Mouse (Mus musculus): ENCODE measurements around the gene Hmga2.

The Hmga2 gene

DNA sequence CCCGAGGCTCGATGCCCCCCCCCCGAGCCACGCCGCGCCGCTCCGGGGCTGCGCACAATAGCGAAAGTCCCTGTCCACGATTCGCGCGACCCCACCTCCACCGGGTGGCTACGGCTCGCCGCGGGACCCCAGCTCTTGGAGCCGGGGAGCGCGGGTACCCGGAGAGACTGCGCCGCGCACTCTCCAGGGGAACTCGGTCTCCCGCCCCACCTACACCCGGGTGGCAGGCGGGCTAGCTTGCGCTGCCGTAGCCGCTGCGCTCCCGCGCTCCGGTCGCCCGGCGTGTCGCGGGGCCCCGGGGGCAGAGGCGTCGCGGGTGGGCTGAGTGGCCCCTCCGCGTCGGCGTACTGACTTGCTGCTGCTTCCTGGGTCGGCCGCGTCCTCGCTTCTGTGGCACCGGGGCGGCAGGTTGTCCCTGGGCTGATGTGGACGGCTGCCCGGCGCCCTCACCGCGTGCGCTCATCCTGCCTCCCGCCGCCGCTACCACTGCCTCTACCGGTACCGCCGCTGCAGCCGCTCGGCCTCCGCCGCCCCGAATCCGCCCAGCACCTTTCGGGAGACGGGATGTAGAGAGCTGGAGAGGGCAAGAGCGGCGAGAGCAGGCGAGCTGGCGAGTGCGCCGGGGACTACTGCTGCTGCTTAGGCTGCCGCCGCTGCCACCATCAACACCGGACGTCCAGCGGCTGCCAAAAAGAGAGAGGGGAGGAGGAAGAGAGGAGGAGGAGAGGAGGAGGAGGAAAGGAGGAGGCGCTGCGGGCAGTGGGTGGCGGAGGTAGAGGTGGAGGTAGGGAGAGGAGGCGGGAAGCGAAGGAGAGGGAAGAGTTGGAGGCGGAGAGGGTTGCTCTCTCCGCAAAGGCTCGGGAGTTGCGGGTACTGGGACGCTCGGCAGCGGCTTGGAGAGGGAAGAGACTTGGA, at the start of gene Hmga2:
Gene Hmga2, minus strand, starts transcription at position 869 of the 915 bp plus-strand sequence.
- DNase-seq (ENCODE audit: low read depth in 2 of 2, low spot score in 2 of 2), result no peak

DNA sequence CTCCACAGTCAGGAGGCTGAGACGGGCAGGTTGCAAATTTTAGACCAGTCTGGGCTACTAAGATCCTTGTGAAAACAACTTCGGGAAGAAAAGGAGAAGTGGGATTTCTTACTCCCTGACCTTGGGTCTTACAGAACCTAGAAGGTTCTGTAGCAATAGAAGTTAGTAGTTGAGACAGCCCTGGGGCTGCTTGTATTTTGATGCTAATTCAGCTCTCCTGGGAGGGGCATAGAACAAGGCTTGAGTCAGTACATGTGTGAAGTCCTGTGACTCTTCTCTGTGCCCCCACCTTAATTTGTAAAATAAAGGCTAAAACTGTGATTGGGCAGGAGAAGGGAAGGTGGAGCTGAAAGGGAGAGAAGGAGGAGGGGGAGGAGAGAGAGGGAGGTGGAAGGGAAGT, 46.7 kb upstream of the Hmga2 start:
- DNase-seq (ENCODE audit: low read depth in 2 of 2, low spot score in 2 of 2), result no peak

DNA sequence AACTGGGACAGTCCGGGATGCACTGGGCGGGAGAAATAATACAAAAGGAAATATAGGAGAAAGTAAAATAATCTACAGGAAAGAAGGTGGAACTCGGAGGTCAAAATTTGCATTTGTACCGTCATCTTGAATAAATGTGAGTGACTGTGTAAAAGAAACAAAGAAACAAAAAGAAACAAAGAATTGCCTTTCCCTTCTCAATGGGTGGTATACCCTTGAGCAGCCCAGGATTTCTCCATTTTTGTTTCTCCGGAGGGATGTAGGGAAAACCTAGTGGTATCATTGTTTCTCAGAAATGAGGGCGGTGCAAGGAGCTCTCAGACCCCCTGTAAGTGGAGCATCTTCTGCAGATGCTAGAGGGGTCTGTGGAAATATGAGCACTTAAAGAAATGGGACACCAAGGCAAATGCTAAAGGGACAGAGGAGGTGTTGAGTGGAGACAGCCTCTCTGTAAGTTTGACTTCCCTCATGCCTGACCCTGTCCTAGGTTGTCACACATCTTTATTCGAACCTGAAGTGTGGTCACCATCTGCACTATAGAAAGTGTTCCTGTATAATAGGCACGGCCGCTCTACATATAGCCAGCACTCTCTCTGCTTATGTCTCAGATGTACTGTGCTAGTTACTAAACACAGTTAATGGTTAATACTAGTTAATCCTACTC, 45.8 kb upstream of the Hmga2 start:
- DNase-seq (ENCODE audit: low read depth in 2 of 2, low spot score in 2 of 2), result no peak

DNA sequence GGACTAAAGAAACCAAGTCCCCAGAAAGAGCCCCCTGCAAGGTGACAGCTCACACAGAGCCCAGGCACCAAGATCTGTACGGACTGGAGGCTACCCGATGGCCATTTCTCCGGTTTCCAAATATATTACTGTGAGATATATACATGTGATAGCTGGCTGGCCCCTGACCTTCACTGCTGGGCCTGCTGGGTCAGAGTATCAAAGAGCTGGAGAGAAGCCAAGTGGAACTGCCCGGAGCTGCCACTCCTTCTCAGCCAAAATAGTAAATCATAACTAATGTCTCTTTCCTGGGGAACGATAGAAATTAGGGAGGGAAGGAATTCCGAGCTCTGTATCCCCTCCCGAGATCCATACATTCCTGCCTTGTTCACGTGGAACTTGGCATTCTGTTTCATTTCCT, 40.0 kb upstream of the Hmga2 start:
- DNase-seq (ENCODE audit: low read depth in 2 of 2, low spot score in 2 of 2), result no peak

DNA sequence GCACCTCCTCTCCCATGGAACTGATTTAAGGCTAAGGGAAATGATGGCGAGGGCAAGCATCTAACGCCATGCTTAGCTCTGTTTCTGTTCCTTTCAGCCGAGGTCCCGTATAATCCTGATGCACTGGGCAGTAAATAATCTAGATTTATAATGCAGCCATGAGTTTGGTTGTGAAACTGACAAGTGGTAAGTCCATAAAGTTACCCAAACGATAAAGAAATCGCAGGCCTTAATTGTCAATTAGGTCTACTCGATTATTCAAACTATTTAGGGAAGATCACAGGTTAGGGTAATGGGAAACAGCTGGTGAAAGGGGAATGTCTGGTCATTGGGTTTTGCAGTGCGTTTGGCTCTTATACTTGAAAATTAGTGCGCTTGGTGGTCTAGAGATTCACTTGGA, 37.5 kb upstream of the Hmga2 start:
- DNase-seq (ENCODE audit: low read depth in 2 of 2, low spot score in 2 of 2), result no peak

DNA sequence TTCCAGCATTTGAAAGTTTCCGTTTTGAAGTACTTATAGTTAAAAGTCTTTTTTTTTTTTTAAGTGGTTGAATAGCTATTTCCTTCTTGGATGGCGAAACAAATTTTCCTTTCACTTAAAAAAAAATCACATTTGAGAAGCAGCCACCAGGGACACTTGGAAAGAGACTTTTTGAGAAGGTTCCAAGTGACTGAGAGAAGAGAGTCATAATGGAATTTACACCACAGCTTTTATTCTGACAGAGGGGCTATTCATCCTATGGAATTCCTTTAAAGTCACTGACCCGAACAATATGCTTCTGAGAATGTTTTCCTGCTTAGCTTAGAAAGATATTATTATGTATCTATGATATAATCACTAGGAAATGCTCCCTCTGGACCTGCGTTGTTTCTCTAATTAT, 36.7 kb upstream of the Hmga2 start:
- no peak for DNase-seq (ENCODE audit: low read depth in 2 of 2, low spot score in 2 of 2)

DNA sequence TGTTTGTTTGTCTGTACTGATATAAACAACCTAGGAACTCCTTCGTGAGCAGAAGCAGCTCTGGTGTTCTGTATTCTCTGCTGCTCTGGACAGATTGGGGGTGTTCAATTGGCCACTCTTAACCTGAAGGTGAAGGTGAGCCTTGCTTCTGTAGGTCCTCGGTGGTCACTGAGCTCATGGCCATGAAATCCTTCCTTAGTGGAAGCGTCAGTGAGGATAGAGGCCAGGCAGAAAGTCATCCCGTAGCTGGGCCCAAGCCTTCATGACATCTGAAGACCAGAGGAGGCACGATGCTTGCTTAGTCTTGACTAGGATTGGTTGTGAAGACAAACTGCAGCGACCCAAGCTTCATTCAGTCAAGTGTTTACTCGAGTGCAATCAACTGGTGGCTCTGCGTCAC, 35.9 kb upstream of the Hmga2 start:
- no peak for DNase-seq (ENCODE audit: low read depth in 2 of 2, low spot score in 2 of 2)

DNA sequence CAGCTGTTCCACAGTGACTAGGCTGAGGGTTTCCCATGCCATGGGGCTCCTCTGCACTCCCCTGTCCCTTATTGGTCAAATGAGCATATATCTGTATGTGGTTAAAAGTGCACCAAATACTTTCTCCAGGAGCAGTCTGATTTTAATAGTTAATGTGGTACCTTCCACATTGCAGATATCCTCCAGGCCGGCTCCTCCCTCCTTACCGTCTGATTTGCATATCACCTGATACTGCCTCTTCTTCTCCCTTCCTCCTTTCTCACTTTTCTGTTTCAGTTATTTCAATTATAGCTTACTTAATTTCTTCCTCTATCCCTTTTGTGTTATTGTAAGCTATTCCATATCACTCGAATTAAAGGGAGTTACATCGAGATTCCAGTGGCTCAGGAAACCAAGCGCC, 27.7 kb upstream of the Hmga2 start:
- DNase-seq (ENCODE audit: low read depth in 2 of 2, low spot score in 2 of 2), result no peak

DNA sequence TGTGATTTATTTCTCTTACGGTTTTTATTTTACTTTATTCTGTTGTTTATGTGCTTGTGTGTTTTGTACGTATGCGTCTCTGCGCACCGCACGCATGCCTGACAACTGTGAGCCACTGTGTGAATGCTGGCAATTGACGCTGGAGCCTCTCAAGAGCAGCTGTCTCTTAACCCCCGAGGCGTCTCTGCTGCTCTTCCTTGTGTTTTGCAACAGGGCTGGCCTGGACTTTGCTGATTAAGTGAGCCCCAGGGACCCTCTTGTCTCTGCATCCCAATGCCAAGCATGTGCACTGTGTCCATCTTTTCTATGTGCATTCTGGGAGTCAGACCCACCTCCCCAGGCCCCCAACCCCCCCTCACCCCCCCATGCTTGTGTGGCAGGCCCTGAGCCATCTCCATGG, 24.5 kb upstream of the Hmga2 start:
- DNase-seq (ENCODE audit: low read depth in 2 of 2, low spot score in 2 of 2), result no peak

DNA sequence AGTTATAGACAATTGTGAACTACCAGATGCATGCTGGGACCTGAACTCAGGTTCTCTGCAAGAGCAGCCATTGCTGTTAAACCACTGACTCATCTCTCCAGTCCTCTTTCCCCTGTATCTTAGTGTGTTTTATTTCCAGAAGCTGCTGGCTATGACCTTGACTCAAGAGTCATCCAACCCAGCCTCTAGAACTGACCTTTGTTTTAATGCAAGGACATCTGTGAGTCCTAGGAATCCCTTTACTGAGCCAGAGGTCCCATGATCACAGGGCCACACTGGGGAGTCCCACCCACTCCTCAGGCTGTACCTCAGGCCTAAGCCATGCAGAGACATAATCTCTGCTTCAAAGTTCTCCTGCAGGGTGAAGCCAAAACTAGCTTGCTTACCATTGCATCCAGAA, 21.8 kb upstream of the Hmga2 start:
- no peak for DNase-seq (ENCODE audit: low read depth in 2 of 2, low spot score in 2 of 2)

DNA sequence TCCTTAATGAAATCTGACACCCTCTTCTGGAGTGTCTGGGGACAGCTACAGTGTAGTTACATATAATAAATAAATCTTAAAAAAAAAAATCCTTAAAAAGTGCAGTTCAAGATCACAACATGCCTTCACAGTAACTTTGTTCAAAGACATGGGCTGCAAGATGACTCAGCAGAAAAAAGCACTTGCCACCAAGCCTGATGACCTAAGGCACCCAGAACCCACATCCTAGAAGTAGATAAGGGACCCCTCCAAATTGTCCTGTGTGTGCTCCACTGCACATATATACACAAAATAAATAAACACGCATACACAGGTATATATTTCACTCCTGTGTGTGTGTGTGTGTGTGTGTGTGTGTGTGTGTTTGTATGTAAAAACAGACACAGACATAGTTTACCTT, 18.4 kb upstream of the Hmga2 start:
- no peak for DNase-seq (ENCODE audit: low read depth in 2 of 2, low spot score in 2 of 2)

DNA sequence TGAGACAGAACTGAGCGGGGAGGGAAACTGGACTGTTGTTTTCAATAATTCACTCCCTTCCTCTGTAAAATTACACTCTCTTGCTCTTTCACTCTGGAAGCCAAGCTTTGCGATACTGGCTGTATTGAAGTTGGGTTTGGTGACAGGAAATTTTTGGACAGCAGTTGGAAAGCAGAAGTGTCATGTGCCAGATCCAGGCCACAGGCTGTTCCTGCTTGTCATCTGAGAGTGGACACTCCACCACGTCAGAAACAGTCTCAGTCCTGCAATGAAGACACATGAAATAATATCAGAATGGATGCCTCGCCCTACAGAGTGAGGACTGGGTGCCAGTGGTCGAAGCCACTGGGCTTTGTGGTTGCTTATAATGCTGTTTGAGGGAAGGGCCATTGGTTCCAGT, 15.2 kb upstream of the Hmga2 start:
- no peak for DNase-seq (ENCODE audit: low read depth in 2 of 2, low spot score in 2 of 2)

DNA sequence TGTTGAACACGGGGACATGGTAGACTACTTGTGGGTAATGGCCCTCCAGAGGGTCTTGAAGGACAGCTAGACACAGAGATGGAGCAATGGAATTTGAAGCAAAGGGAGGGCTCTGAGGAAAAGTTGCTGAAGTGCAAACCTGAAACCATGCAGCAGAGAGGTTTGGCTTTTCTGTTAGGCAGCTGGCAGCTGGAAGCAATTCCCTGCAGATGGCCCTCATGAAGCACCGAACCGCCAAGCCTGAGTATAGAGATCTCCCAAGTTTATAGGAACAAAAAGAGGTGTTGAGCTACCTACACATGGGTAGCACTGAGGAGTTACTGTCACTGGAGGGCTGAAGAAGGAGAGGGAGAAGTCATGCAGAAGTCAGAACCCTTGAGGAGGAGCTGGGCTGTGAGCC, 13.3 kb upstream of the Hmga2 start:
- no peak for DNase-seq (ENCODE audit: low read depth in 2 of 2, low spot score in 2 of 2)

DNA sequence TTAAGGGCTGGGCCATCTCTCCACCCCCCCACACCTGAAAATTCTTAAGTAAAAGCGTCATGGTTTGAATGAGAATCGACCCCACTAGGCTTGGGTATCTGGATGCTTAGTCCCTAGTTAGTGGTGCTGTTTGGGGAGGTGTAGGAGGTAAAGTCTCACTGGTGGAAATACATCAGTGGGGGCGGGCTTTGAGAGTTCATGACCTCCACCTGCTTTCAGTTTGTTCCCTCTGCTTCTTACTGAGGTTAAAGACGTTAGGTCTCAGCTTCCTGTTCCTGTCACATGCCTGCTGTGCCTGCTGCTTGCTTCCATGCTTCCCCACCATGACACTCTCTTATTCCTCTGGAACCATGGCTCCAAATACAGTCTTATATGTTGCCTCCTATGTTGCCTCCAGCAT, 12.3 kb upstream of the Hmga2 start:
- no peak for DNase-seq (ENCODE audit: low read depth in 2 of 2, low spot score in 2 of 2)

DNA sequence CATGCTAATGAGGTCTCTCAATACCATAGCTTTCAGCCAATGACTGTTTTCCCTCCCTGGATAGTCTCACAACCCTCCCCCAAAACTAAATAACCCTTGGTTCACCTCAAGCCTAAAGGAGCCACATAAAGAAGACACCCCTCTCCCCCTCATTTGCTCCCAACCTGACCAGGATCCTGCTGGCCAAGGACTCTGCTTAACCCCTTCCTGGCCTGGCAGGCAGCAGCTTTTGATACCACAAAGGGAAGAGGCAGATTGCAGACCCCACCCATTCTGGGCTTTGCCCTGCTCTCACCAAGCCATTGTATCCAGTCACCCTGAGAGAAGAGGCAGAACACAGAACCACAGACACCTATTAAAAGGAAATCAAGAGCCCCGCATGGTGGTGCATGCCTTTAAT, 11.6 kb upstream of the Hmga2 start:
- no peak for DNase-seq (ENCODE audit: low read depth in 2 of 2, low spot score in 2 of 2)

DNA sequence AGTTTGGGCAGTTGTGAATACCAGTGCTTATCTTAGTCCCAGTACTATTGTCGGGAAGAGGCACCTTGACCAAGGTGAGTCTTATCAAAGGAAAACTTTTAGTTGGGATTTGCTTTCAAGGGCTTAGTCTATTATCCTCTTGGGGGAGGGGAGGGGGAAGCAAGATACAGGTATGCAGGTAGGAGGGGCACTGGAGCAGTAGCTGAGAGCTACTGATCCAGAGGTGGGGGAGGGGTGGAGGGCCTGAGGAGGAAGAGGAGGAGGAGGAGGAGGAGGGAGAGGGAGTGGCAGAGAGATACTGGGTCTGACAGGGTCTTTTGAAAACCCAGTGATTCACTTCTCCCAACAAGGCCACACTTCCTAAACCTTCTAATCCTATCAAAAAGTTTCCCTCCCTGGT, 9.2 kb upstream of the Hmga2 start:
- no peak for DNase-seq (ENCODE audit: low read depth in 2 of 2, low spot score in 2 of 2)

DNA sequence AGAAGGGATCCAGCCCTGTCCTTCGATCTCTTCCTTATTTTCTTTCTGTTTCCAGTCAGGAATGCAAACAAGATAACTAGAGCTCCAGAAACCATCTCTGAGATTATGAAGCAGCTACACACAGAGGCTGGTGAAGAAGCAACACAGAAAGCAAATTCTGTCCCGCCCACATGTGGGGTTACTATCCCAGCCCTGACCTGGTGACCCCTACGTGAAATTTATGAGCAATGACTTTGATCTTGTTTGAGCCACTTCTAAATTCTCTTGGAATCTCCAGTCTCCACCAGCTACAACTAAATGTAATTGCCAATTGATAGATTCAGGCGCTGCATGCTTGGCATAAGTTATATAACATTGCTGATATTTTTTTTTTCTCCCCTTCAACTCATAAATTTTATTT, 7.9 kb upstream of the Hmga2 start:
- DNase-seq (ENCODE audit: low read depth in 2 of 2, low spot score in 2 of 2), result no peak

DNA sequence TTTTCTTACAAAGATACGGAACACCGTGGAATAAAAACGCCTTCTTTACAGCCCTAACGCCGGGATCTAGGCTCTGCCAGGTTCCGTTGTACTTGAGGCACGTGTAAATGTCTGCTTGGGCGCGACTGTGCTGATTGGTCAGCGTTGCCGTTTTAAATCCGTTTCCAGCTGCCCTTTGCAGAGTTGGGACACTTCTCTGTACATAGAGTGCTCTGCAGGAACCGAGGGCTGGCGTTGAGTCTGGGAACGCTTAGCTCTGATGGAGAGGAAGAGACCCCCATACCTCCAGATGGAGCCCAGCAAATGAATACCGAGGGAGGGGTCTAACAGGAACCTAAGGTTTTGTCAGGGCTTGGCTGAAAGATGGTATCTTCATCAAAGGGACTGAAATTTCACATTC, 1.9 kb upstream of the Hmga2 start:
- DNase-seq (ENCODE audit: low read depth in 2 of 2, low spot score in 2 of 2), result no peak

DNA sequence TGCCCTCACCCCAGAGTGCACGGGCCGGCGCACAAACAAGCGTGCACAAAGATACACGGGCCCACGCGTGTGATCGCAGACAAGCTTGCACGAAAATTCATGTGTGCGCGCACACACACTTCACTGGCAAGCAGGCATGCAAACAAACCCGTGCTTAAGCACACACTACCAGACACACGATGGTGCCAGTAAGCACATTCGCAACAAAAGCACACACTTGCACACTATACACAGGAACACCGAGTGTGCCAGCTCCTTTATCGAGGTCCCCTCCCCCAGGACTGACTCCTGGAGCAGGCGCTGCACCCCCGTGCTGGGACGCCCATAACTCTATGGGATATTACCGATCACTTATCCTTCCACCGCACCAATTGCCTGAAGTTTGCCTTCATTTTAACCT, 1.2 kb upstream of the Hmga2 start:
- DNase-seq (ENCODE audit: low read depth in 2 of 2, low spot score in 2 of 2), result no peak

DNA sequence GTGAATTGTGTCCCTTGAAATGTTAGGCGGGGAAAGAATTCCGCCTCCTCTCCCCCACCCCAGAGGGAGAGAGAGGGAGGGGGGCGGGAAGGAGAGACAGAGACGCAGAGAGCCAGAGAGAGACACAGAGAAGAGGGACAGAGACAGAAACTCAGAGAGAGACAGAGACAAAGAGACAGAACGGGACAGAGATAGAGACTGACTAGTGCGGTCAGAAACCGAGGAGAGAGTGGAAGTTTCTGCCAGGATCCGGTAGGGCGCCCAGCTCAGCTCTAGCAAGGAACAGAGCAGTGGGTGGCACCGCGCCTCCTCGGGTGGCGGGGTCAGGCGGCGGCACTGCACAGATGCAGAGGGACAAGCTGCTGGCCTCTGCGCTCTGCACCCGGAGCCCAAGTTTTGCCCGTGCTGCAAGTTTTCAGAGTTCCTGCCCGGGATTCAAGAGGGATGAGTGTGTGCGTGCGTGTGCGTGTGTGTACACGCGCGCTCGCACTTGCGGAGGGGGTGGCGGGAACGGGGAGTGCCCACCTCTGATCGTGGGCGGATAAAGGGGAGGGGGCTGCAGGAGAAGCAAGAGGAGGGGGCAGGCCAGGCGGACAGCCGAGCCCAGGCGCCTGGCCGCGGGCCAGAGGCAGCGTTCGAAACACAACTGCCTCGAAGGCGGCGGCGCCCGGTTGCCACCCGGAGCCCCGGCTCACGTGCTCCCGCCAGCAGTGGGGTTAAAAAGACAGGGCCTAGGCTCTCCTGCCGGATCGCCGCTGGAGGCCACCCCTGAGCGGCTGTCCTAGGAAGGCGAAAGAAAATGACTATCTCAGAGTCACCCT, 457 bp upstream of the Hmga2 start:
- no peak for DNase-seq (ENCODE audit: low read depth in 2 of 2, low spot score in 2 of 2)

DNA sequence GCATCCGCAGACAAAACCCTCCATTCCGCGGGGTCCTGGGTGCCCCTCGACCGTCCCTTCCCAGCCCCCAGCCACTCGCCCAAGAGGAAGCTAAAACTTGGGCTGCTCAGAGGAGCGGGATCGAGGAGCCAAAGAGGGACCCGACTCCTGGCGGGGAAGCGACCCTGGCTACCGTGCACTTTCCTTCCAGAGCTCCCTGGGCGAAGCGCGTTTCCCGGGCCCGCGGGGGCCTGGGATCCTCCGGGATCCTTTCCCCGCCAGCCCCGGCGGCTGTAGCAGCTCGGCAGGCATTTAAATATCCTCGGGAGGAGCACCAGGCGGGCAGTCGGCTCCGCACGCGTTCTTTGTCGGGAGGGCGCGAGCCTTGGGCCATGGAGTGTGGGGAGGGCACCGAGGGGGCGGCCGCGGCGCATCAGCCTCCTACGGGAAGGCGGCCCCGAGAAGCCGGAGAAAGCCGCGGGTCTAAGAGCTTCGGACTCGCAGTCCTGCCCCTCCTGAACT, 1.2 kb downstream of the Hmga2 start:
- DNase-seq (ENCODE audit: low read depth in 2 of 2, low spot score in 2 of 2), result no peak

DNA sequence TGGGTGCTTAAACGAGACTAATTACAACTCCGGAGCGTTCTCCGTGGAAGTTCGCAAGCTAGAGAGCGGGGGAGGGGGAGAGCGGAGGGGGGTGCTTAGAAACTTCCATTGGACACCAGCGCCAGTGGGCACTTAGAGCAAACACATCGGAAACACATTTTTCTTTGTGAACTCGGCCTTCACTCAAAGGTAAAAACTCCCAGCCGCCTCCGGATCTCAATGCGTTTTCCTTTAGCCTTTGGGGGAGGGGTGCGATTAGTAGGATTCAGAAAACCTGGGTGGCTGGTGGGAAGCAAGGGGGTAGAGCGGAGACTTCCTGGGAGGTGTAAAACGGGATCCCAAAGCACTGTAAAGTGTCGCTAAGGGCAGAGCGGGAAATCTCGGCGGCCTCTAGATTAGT, 2.0 kb downstream of the Hmga2 start:
- DNase-seq (ENCODE audit: low read depth in 2 of 2, low spot score in 2 of 2), result no peak

All from CD8-positive naive resting alpha-beta T cell, adult 2 months (primary cell).